Mouse (Mus musculus) kidney, embryonic 14.5 days (tissue): ENCODE measurements at regions not wholly inside any gene's neighbourhood (a gene's known extent, or its start where the extent isn't known, plus 50 kb on each side); places are given as distances from the start of the nearest gene placed in this dataset.

Experiments used
- ATAC-seq: fragments of 200-750 bp; cut with Nextera tagmentation; 2 replicates; pipeline ENCODE4 v1.8.0; 2017; ENCODE audit warnings: moderate number of reproducible peaks, mild to moderate bottlenecking, moderate TSS enrichment, moderate library complexity; ENCODE audit not compliant: low FRiP score, low TSS enrichment
- H3K27ac ChIP-seq: fragments of 300-500 bp; sonication (generic); 2 replicates; pipeline ENCODE4 v1.5.1; 2014; ENCODE audit warnings: low read depth, mild to moderate bottlenecking, low read length, moderate library complexity, mixed read lengths
- H3K27me3 ChIP-seq: fragments of 300-500 bp; sonication (generic); 2 replicates; pipeline ENCODE4 v1.6.1; 2014; ENCODE audit warnings: mild to moderate bottlenecking, low read length; ENCODE audit not compliant: control insufficient read depth, insufficient read depth
- H3K36me3 ChIP-seq: fragments of 300-500 bp; sonication (generic); 2 replicates; pipeline ENCODE4 v1.6.1; 2014; ENCODE audit warnings: low read length, mixed read lengths; ENCODE audit not compliant: control insufficient read depth, insufficient read depth
- H3K4me1 ChIP-seq: fragments of 300-500 bp; sonication (generic); 2 replicates; pipeline ENCODE4 v1.6.1; 2014; ENCODE audit warnings: low read length, mixed read lengths; ENCODE audit not compliant: control insufficient read depth, insufficient read depth
- H3K4me2 ChIP-seq: fragments of 300-500 bp; sonication (generic); replicated peaks from 2 replicates; pipeline ENCODE4 v1.6.1; 2014; ENCODE audit warnings: low read depth, mild to moderate bottlenecking, low read length
- H3K4me3 ChIP-seq: fragments of 300-500 bp; sonication (generic); 2 replicates; pipeline ENCODE4 v1.5.1; 2014; ENCODE audit warnings: mild to moderate bottlenecking, low read length
- H3K9ac ChIP-seq: fragments of 300-500 bp; sonication (generic); 2 replicates; pipeline ENCODE4 v1.6.1; 2014; ENCODE audit warnings: low read depth, mild to moderate bottlenecking, low read length, moderate library complexity
- H3K9me3 ChIP-seq: fragments of 300-500 bp; sonication (generic); 2 replicates; pipeline ENCODE4 v1.6.1; 2016; ENCODE audit warnings: low read length; ENCODE audit not compliant: control insufficient read depth
- WGBS: fragments of 180-500 bp; shearing (Covaris S2); extraction: QIAGEN DNeasy Blood & Tissue Kit; methylation state at CpG from one replicate; pipeline ENCODE4 v1.1.7; 2014; 5-methylcytosine and 5-hydroxymethylcytosine counted together

- H3K4me2 ChIP-seq, result no peak overlapping the region
- ATAC-seq, result no peak
- WGBS, result 88% methylated on average over 5 of the region's 5 CpGs
Observed at GRCm38 (mm10) chr6:35853993-35854392, 314.3 kb upstream of the Mtpn start.

GRCm38 (mm10) chr6:35816657-35817056 lies 277.0 kb upstream of the Mtpn start:
- Histone ChIP-seq H3K4me1 (no peaks in the 10 kb centered on the region), H3K27ac (no peak overlapping the region), H3K4me3 (no peak overlapping the region), H3K36me3 (no peaks in the 10 kb centered on the region), H3K9me3 (no peaks in the 10 kb centered on the region), H3K9ac (no peak overlapping the region), H3K27me3 (no peaks in the 10 kb centered on the region), H3K4me2 (no peak overlapping the region)
- 80% methylated on average over 16 of the region's 16 CpGs for WGBS
- ATAC-seq, result no peak

More at GRCm38 (mm10) chr6:35853993-35854392, 314.3 kb upstream of the Mtpn start:
- Histone ChIP-seq H3K9ac (no peak overlapping the region), H3K4me3 (no peak overlapping the region), H3K27me3 (no peaks in the 10 kb centered on the region), H3K27ac (no peak overlapping the region), H3K9me3 (no peaks in the 10 kb centered on the region), H3K4me1 (no peaks in the 10 kb centered on the region), H3K36me3 (no peaks in the 10 kb centered on the region)

GRCm38 (mm10) chr6:35814476-35814875 lies 274.8 kb upstream of the Mtpn start:
- no peak for ATAC-seq
- Histone ChIP-seq H3K4me1 (no peaks in the 10 kb centered on the region), H3K9ac (no peak overlapping the region), H3K9me3 (no peaks in the 10 kb centered on the region), H3K4me2 (no peak overlapping the region), H3K27ac (no peak overlapping the region), H3K4me3 (no peak overlapping the region), H3K36me3 (no peaks in the 10 kb centered on the region), H3K27me3 (no peaks in the 10 kb centered on the region)
- 87% methylated on average over 5 of the region's 5 CpGs for WGBS

GRCm38 (mm10) chr6:35805738-35806137 lies 266.1 kb upstream of the Mtpn start:
- no peak for ATAC-seq
- no peak overlapping the region for H3K27ac ChIP-seq
- H3K4me1 ChIP-seq, result no peaks in the 10 kb centered on the region
- no peak overlapping the region for H3K9ac ChIP-seq
- WGBS, result 85% methylated on average over 2 of the region's 2 CpGs
- no peaks in the 10 kb centered on the region for H3K36me3 ChIP-seq
- H3K9me3 ChIP-seq, result no peaks in the 10 kb centered on the region
- no peaks in the 10 kb centered on the region for H3K27me3 ChIP-seq
- no peak overlapping the region for H3K4me2 ChIP-seq
- no peak overlapping the region for H3K4me3 ChIP-seq

GRCm38 (mm10) chr6:35804041-35804440 lies 264.4 kb upstream of the Mtpn start:
- Histone ChIP-seq H3K4me3 (no peak overlapping the region), H3K27ac (no peak overlapping the region), H3K9me3 (no peaks in the 10 kb centered on the region), H3K4me2 (no peak overlapping the region), H3K9ac (no peak overlapping the region), H3K27me3 (no peaks in the 10 kb centered on the region), H3K4me1 (no peaks in the 10 kb centered on the region), H3K36me3 (no peaks in the 10 kb centered on the region)
- 60% methylated on average over 3 of the region's 3 CpGs for WGBS
- ATAC-seq, result no peak

- Histone ChIP-seq H3K27me3 (no peaks in the 10 kb centered on the region), H3K4me1 (no peaks in the 10 kb centered on the region), H3K9ac (no peak overlapping the region), H3K36me3 (no peaks in the 10 kb centered on the region), H3K9me3 (no peaks in the 10 kb centered on the region), H3K27ac (no peak overlapping the region), H3K4me2 (no peak overlapping the region), H3K4me3 (no peak overlapping the region)
- WGBS, result 93% methylated on average over 1 of the region's 1 CpGs
- ATAC-seq, result no peak
Observed at GRCm38 (mm10) chr6:35779706-35780105, 240.0 kb upstream of the Mtpn start.

- no peak overlapping the region for H3K4me3 ChIP-seq
- no peaks in the 10 kb centered on the region for H3K4me1 ChIP-seq
- H3K9ac ChIP-seq, result no peak overlapping the region
- ATAC-seq, result no peak
- no peaks in the 10 kb centered on the region for H3K27me3 ChIP-seq
- H3K27ac ChIP-seq, result no peak overlapping the region
- H3K36me3 ChIP-seq, result no peaks in the 10 kb centered on the region
- 89% methylated on average over 3 of the region's 3 CpGs for WGBS
- H3K4me2 ChIP-seq, result no peak overlapping the region
- H3K9me3 ChIP-seq, result no peaks in the 10 kb centered on the region
Observed at GRCm38 (mm10) chr6:35770907-35771306, 231.2 kb upstream of the Mtpn start.

- no peaks in the 10 kb centered on the region for H3K36me3 ChIP-seq
- ATAC-seq, result no peak
- H3K9ac ChIP-seq, result no peak overlapping the region
- H3K9me3 ChIP-seq, result no peaks in the 10 kb centered on the region
- H3K4me2 ChIP-seq, result no peak overlapping the region
- no peaks in the 10 kb centered on the region for H3K27me3 ChIP-seq
- no peak overlapping the region for H3K4me3 ChIP-seq
- H3K4me1 ChIP-seq, result no peaks in the 10 kb centered on the region
- 82% methylated on average over 3 of the region's 3 CpGs for whole genome bisulfite sequencing
- no peak overlapping the region for H3K27ac ChIP-seq
Observed at GRCm38 (mm10) chr6:35759606-35760246, 220.0 kb upstream of the Mtpn start.

- ATAC-seq, result no peak
- Histone ChIP-seq H3K4me2 (no peak overlapping the region), H3K4me3 (no peak overlapping the region), H3K27me3 (no peaks in the 10 kb centered on the region), H3K27ac (no peak overlapping the region), H3K9me3 (no peaks in the 10 kb centered on the region), H3K36me3 (no peaks in the 10 kb centered on the region), H3K4me1 (no peaks in the 10 kb centered on the region), H3K9ac (no peak overlapping the region)
- WGBS, result 23% methylated on average over 1 of the region's 1 CpGs
Observed at GRCm38 (mm10) chr6:35746034-35746433, 206.3 kb upstream of the Mtpn start.
